Mouse (Mus musculus) MEL (cell line): ENCODE data around the gene Bco1. TPM values are rescaled to one million over a fixed set of nuclear protein-coding genes. Genes with fewer than 3 reads are reported as not detected.

Experiments used
- DNase-seq: peaks from one replicate; pipeline ENCODE4 v3.0.0; 2011; ENCODE audit warnings: low read depth, low spot score
- H3K27ac ChIP-seq: 2 replicates; pipeline ENCODE4 v1.5.1; 2012; ENCODE audit warnings: low read depth, mild to moderate bottlenecking, control low read depth, low read length, moderate library complexity; ENCODE audit not compliant: control insufficient read depth
- H3K27me3 ChIP-seq, 2 experiments: fragments of 150-350 bp in 1 of 2; sonication (generic) in 1 of 2; 2 replicates each; pipeline ENCODE4 v1.6.1; 2012; ENCODE audit warnings: low read length in 2 of 2, mild to moderate bottlenecking in 2 of 2, improper control_type of control experiment in 1 of 2, moderate library complexity in 1 of 2; ENCODE audit not compliant: insufficient read depth in 2 of 2, control insufficient read depth in 1 of 2
- H3K36me3 ChIP-seq, 2 experiments: 2 replicates each; pipeline ENCODE4 v1.6.1; 2012 to 2014; ENCODE audit warnings: low read length in 2 of 2, improper control_type of control experiment in 1 of 2, inconsistent platforms in 1 of 2, mild to moderate bottlenecking in 1 of 2; ENCODE audit not compliant: insufficient read depth in 2 of 2, control insufficient read depth in 1 of 2
- H3K4me1 ChIP-seq, 2 experiments: fragments of 150-350 bp in 1 of 2; sonication (generic) in 1 of 2; 2 replicates each; pipeline ENCODE4 v1.6.1; 2012; ENCODE audit warnings: low read length in 2 of 2, improper control_type of control experiment in 1 of 2, mild to moderate bottlenecking in 1 of 2; ENCODE audit not compliant: insufficient read depth in 2 of 2, control insufficient read depth in 1 of 2
- H3K4me3 ChIP-seq, 2 experiments: fragments of 150-350 bp in 1 of 2; sonication (generic) in 1 of 2; 2 replicates each; pipeline ENCODE4 v1.5.1; 2012; ENCODE audit warnings: low read depth in 2 of 2, low read length in 2 of 2, mild to moderate bottlenecking in 2 of 2, moderate library complexity in 2 of 2, control low read depth in 1 of 2, improper control_type of control experiment in 1 of 2; ENCODE audit not compliant: control insufficient read depth in 1 of 2, insufficient read depth in 1 of 2
- H3K79me2 ChIP-seq: 2 replicates; pipeline ENCODE4 v1.6.1; 2012; ENCODE audit warnings: mild to moderate bottlenecking, low read length, moderate library complexity; ENCODE audit not compliant: control insufficient read depth, poor library complexity, insufficient read depth
- H3K9ac ChIP-seq: 2 replicates; pipeline ENCODE4 v1.6.1; 2012; ENCODE audit warnings: low read depth, mild to moderate bottlenecking, control low read depth, low read length, moderate library complexity; ENCODE audit not compliant: control insufficient read depth, poor library complexity, severe bottlenecking
- H3K9me3 ChIP-seq: fragments of 150-350 bp; sonication (generic); replicated peaks from 2 replicates; pipeline ENCODE4 v1.6.1; 2012; ENCODE audit warnings: mild to moderate bottlenecking, low read length, improper control_type of control experiment, moderate library complexity; ENCODE audit not compliant: insufficient read depth
- BHLHE40 ChIP-seq: IDR thresholded peaks from 2 replicates; pipeline ENCODE4 v1.6.1; 2012; ENCODE audit warnings: low read depth, mild to moderate bottlenecking, inconsistent platforms, low read length, improper control_type of control experiment, borderline replicate concordance
- CHD1 ChIP-seq: IDR thresholded peaks from 2 replicates; pipeline ENCODE4 v1.6.1; 2012; ENCODE audit warnings: low read depth, mild to moderate bottlenecking, inconsistent platforms, low read length, improper control_type of control experiment
- CHD2 ChIP-seq: IDR thresholded peaks from 2 replicates; pipeline ENCODE4 v1.6.1; 2011; ENCODE audit warnings: low read length, improper control_type of control experiment
- CTCF ChIP-seq, 3 experiments: IDR thresholded peaks in 2 of 3; conservative IDR thresholded peaks in 1 of 3; 2 replicates each; pipeline ENCODE4 v1.5.1; 2011 to 2012; ENCODE audit warnings: low read length in 3 of 3, low read depth in 2 of 3, mild to moderate bottlenecking in 2 of 3, improper control_type of control experiment in 1 of 3, inconsistent platforms in 1 of 3, mixed read lengths in 1 of 3, moderate library complexity in 1 of 3; ENCODE audit not compliant: control insufficient read depth in 1 of 3, insufficient read depth in 1 of 3, poor library complexity in 1 of 3, severe bottlenecking in 1 of 3
- E2F4 ChIP-seq: IDR thresholded peaks from 2 replicates; pipeline ENCODE4 v1.6.1; 2011; ENCODE audit warnings: low read depth, low read length, improper control_type of control experiment, borderline replicate concordance
- ELF1 ChIP-seq: IDR thresholded peaks from 2 replicates; pipeline ENCODE4 v1.6.1; 2014; ENCODE audit warnings: low read depth, mild to moderate bottlenecking, inconsistent platforms, low read length, improper control_type of control experiment, moderate library complexity
- ETS1 ChIP-seq: IDR thresholded peaks from 2 replicates; pipeline ENCODE4 v1.6.1; 2012; ENCODE audit warnings: low read depth, mild to moderate bottlenecking, inconsistent platforms, low read length, improper control_type of control experiment, moderate library complexity
- GABPA ChIP-seq: IDR thresholded peaks from 2 replicates; pipeline ENCODE4 v1.6.1; 2012; ENCODE audit warnings: low read depth, mild to moderate bottlenecking, inconsistent platforms, low read length, improper control_type of control experiment, moderate library complexity
- GATA1 ChIP-seq: IDR thresholded peaks from 2 replicates; pipeline ENCODE4 v1.6.1; 2011; ENCODE audit warnings: low read depth, low read length, improper control_type of control experiment
- HCFC1 ChIP-seq: IDR thresholded peaks from 2 replicates; pipeline ENCODE4 v1.6.1; 2012; ENCODE audit warnings: low read depth, mild to moderate bottlenecking, inconsistent platforms, low read length, improper control_type of control experiment, moderate library complexity
- KAT2A ChIP-seq: conservative IDR thresholded peaks from 2 replicates; pipeline ENCODE4 v1.6.1; 2012; ENCODE audit warnings: low read depth, low read length, improper control_type of control experiment, inconsistent platforms
- MAFK ChIP-seq: IDR thresholded peaks from 2 replicates; pipeline ENCODE4 v1.6.1; 2011; ENCODE audit warnings: low read depth, mild to moderate bottlenecking, low read length, improper control_type of control experiment, borderline replicate concordance
- MAX ChIP-seq: IDR thresholded peaks from 2 replicates; pipeline ENCODE4 v1.6.1; 2011; ENCODE audit warnings: low read length, improper control_type of control experiment
- MAZ ChIP-seq: IDR thresholded peaks from 2 replicates; pipeline ENCODE4 v1.6.1; 2012; ENCODE audit warnings: low read depth, mild to moderate bottlenecking, inconsistent platforms, low read length, improper control_type of control experiment
- MXI1 ChIP-seq: IDR thresholded peaks from 2 replicates; pipeline ENCODE4 v1.6.1; 2011; ENCODE audit warnings: mild to moderate bottlenecking, low read depth, low read length, improper control_type of control experiment
- MYB ChIP-seq: IDR thresholded peaks from 2 replicates; pipeline ENCODE4 v1.6.1; 2011; ENCODE audit warnings: mild to moderate bottlenecking, low read depth, low read length, improper control_type of control experiment
- MYC ChIP-seq: IDR thresholded peaks from 2 replicates; pipeline ENCODE4 v1.6.1; 2011; ENCODE audit warnings: low read depth, mild to moderate bottlenecking, low read length, improper control_type of control experiment, moderate library complexity
- NELFE ChIP-seq: IDR thresholded peaks from 2 replicates; pipeline ENCODE4 v1.6.1; 2011; ENCODE audit warnings: low read depth, low read length, improper control_type of control experiment
- NRF1 ChIP-seq: IDR thresholded peaks from 2 replicates; pipeline ENCODE4 v1.6.1; 2014; ENCODE audit warnings: low read depth, mild to moderate bottlenecking, inconsistent platforms, low read length, improper control_type of control experiment, moderate library complexity; ENCODE audit not compliant: poor library complexity, insufficient read depth, severe bottlenecking
- POLR2A ChIP-seq, 2 experiments: IDR thresholded peaks; 2 replicates each; pipeline ENCODE4 v1.6.1; 2011 to 2012; ENCODE audit warnings: low read length in 2 of 2, mild to moderate bottlenecking in 2 of 2, control low read depth in 1 of 2, improper control_type of control experiment in 1 of 2, low read depth in 1 of 2, moderate library complexity in 1 of 2; ENCODE audit not compliant: control insufficient read depth in 1 of 2, insufficient read depth in 1 of 2, poor library complexity in 1 of 2
- POLR2AphosphoS2 ChIP-seq: IDR thresholded peaks from 2 replicates; pipeline ENCODE4 v1.6.1; 2011; ENCODE audit warnings: low read length, improper control_type of control experiment
- POLR2AphosphoS5 ChIP-seq: IDR thresholded peaks from 2 replicates; pipeline ENCODE4 v1.6.1; 2012; ENCODE audit warnings: low read depth, borderline replicate concordance, mild to moderate bottlenecking, inconsistent platforms, low read length, moderate library complexity, mixed read lengths
- RAD21 ChIP-seq: IDR thresholded peaks from 2 replicates; pipeline ENCODE4 v1.6.1; 2011; ENCODE audit warnings: mild to moderate bottlenecking, low read depth, low read length, improper control_type of control experiment
- RCOR1 ChIP-seq: IDR thresholded peaks from 2 replicates; pipeline ENCODE4 v1.6.1; 2012; ENCODE audit warnings: low read depth, mild to moderate bottlenecking, inconsistent platforms, low read length, improper control_type of control experiment
- SIN3A ChIP-seq: IDR thresholded peaks from 2 replicates; pipeline ENCODE4 v1.6.1; 2012; ENCODE audit warnings: low read length, improper control_type of control experiment, inconsistent platforms
- SMC3 ChIP-seq: IDR thresholded peaks from 2 replicates; pipeline ENCODE4 v1.6.1; 2011; ENCODE audit warnings: low read depth, low read length, improper control_type of control experiment
- TAL1 ChIP-seq: IDR thresholded peaks from 2 replicates; pipeline ENCODE4 v1.6.1; 2012; ENCODE audit warnings: mild to moderate bottlenecking, inconsistent platforms, low read length, moderate library complexity, mixed read lengths
- TBP ChIP-seq: IDR thresholded peaks from 2 replicates; pipeline ENCODE4 v1.8.0; 2011; ENCODE audit warnings: low read depth, low read length, improper control_type of control experiment
- TCF12 ChIP-seq: IDR thresholded peaks from 2 replicates; pipeline ENCODE4 v1.6.1; 2014; ENCODE audit warnings: low read depth, mild to moderate bottlenecking, inconsistent platforms, low read length, improper control_type of control experiment, moderate library complexity
- UBTF ChIP-seq: IDR thresholded peaks from 2 replicates; pipeline ENCODE4 v1.6.1; 2012; ENCODE audit warnings: low read depth, mild to moderate bottlenecking, inconsistent platforms, low read length, improper control_type of control experiment, moderate library complexity, borderline replicate concordance; ENCODE audit not compliant: insufficient read depth
- USF1 ChIP-seq: IDR thresholded peaks from 2 replicates; pipeline ENCODE4 v1.6.1; 2014; ENCODE audit warnings: low read depth, mild to moderate bottlenecking, inconsistent platforms, low read length, improper control_type of control experiment, moderate library complexity
- USF2 ChIP-seq, 2 experiments: IDR thresholded peaks; 2 replicates each; pipeline ENCODE4 v1.6.1; 2011 to 2012; ENCODE audit warnings: improper control_type of control experiment in 2 of 2, low read length in 2 of 2, borderline replicate concordance in 1 of 2, inconsistent platforms in 1 of 2, low read depth in 1 of 2, mild to moderate bottlenecking in 1 of 2; ENCODE audit not compliant: insufficient read depth in 1 of 2
- ZC3H11A ChIP-seq: IDR thresholded peaks from 2 replicates; pipeline ENCODE4 v1.6.1; 2012; ENCODE audit warnings: low read depth, mild to moderate bottlenecking, inconsistent platforms, low read length, improper control_type of control experiment
- ZKSCAN1 ChIP-seq: IDR thresholded peaks from 2 replicates; pipeline ENCODE4 v1.6.1; 2012; ENCODE audit warnings: low read depth, mild to moderate bottlenecking, inconsistent platforms, low read length, improper control_type of control experiment, moderate library complexity
- ZMIZ1 ChIP-seq: IDR thresholded peaks from 2 replicates; pipeline ENCODE4 v1.6.1; 2012; ENCODE audit warnings: low read depth, mild to moderate bottlenecking, inconsistent platforms, low read length, improper control_type of control experiment, moderate library complexity
- ZNF384 ChIP-seq: IDR thresholded peaks from 2 replicates; pipeline ENCODE4 v1.6.1; 2012; ENCODE audit warnings: low read depth, mild to moderate bottlenecking, inconsistent platforms, low read length, improper control_type of control experiment
- polyA plus RNA-seq, 2 experiments: library from polyadenylated mRNA; stranded (reverse) in 1 of 2; unstranded in 1 of 2; fragments of >175 nt in 1 of 2; fragments of >200 nt in 1 of 2; gene quantifications; 2 replicates each; pipeline versions ENCODE4 v1.2.1 to v1.2.4; 2012; ENCODE audit warnings: low replicate concordance in 2 of 2, low read depth in 1 of 2; ENCODE audit not compliant: insufficient read length in 2 of 2, insufficient read depth in 1 of 2, missing spikeins in 1 of 2
- total RNA-seq: library from RNA; depleted of rRNA; stranded (reverse); fragments of 300-350 nt; gene quantifications from 2 replicates; pipeline ENCODE4 v1.2.3, GENCODE M21; 2012

Gene Bco1
- total and polyA plus RNA-seq, 3 experiments = 0.70 to 1.2 TPM; not detected in 1

GRCm38 (mm10) chr8:117115676-117116446 lies 20.2 kb downstream of the Bco1 start:
- H3K4me3 ChIP-seq = peak overlapping the region; percentile 34 to 45; a peak in 3 of 4 replicates
- H3K9me3 ChIP-seq = no peaks in the 10 kb centered on the region
- no peaks in the 10 kb centered on the region for H3K27me3 ChIP-seq
- H3K9ac ChIP-seq = peak overlapping the region; percentile 30
- peak overlapping the region; percentile 67 for H3K27ac ChIP-seq
- peaks cover 0 to 24% of the 10 kb centered on the region in 2 experiments; a peak in 2 of 4 replicates for H3K36me3 ChIP-seq
- H3K79me2 ChIP-seq = no peaks in the 10 kb centered on the region
- H3K4me1 ChIP-seq = peaks cover 5 to 31% of the 10 kb centered on the region in 2 experiments
- peak; percentile 48 for DNase-seq
- TF ChIP-seq HCFC1 = no peak; the same call in 1 of the 2 replicates
- no peak for TF ChIP-seq POLR2AphosphoS2
- no peak; the same call in 1 of the 2 replicates for TF ChIP-seq CHD2
- no peak; the same call in 1 of the 2 replicates for TF ChIP-seq MAX
- no peak for TF ChIP-seq NRF1
- TF ChIP-seq MAFK = no peak
- no peak for TF ChIP-seq GABPA
- no peak for TF ChIP-seq ELF1
- peak in 2 of 3 experiments; percentile 33 to 38; a peak in 4 of 6 replicates for TF ChIP-seq CTCF (IDR thresholded peaks at IDR 0.05 in 2 of 3, conservative IDR thresholded peaks at IDR 0.05 in 1 of 3; ENCODE audit: control insufficient read depth in 1 of 3, insufficient read depth in 1 of 3, low read depth in 2 of 3, low read length in 3 of 3, poor library complexity in 1 of 3, severe bottlenecking in 1 of 3)
- TF ChIP-seq BHLHE40 = no peak
- TF ChIP-seq MXI1 = no peak
- TF ChIP-seq GATA1 = 0 out of 2 replicates have a peak, but pooled peaks have one; percentile 35
- TF ChIP-seq USF1 = no peak
- TF ChIP-seq POLR2AphosphoS5 = no peak
- TF ChIP-seq TAL1 = no peak
- TF ChIP-seq UBTF = no peak
- no peak for TF ChIP-seq RCOR1
- no peak for TF ChIP-seq POLR2A (IDR thresholded peaks at IDR 0.05; ENCODE audit: control insufficient read depth in 1 of 2, insufficient read depth in 1 of 2, low read depth in 1 of 2, low read length in 2 of 2, poor library complexity in 1 of 2)
- TF ChIP-seq MYC = 0 out of 2 replicates have a peak, but pooled peaks have one; percentile 19
- TF ChIP-seq CHD1 = no peak
- no peak for TF ChIP-seq E2F4
- no peak for TF ChIP-seq ZKSCAN1
- TF ChIP-seq MYB = no peak
- TF ChIP-seq ZC3H11A = 0 out of 2 replicates have a peak, but pooled peaks have one; percentile 6
- no peak for TF ChIP-seq TBP
- TF ChIP-seq ZMIZ1 = no peak
- no peak; the same call in none of the 2 replicates for TF ChIP-seq RAD21
- peak; percentile 31; the same call in 1 of the 2 replicates for TF ChIP-seq ETS1
- TF ChIP-seq USF2 (IDR thresholded peaks at IDR 0.05; ENCODE audit: borderline replicate concordance in 1 of 2, insufficient read depth in 1 of 2, low read depth in 1 of 2, low read length in 2 of 2) = no peak
- TF ChIP-seq SMC3 = peak; percentile 28; the same call in 1 of the 2 replicates
- no peak for TF ChIP-seq MAZ
- TF ChIP-seq KAT2A = no peak
- peak; percentile 15 for TF ChIP-seq TCF12
- no peak for TF ChIP-seq SIN3A
- TF ChIP-seq NELFE = no peak; the same call in 1 of the 2 replicates
- TF ChIP-seq ZNF384 = no peak
